Mouse (Mus musculus): ENCODE measurements around the gene 4931428F04Rik. TPM values are rescaled to one million over a fixed set of nuclear protein-coding genes. Genes with fewer than 3 reads are reported as not detected.
A peak's percentile ranks its signal among the peaks of the same experiment; 100 is the strongest.
"Not testable (repeated sequence)": the region's sequence is repeated elsewhere in the genome, so short reads cannot be mapped to it uniquely, and the experiment has no call there.

Gene 4931428F04Rik
- total RNA-seq, 1 experiment from 2014 or later: 3.4 TPM

DNA sequence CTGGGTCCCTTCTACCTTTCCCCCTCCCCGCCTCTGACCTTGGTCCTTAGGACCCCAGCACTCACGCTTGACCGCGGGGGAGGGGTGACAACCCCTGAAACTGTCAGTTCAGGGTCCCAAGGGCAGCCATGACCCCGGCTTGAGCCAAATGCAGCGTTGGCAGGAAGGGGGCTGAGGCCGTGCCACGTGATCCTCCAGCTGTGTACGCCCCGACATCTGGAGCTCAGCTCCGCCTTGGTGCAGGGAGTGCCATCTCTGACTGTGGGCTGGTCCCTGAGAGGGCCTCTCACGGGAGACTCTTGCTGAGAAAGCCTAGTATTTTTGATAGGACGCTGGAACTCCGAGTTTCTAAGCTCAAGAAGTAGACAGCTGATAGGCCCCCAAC is 34.7 kb downstream of the 4931428F04Rik start, which contains the start of gene B3gnt9:
Gene B3gnt9, minus strand, starts transcription at position 188 of the 385 bp plus-strand sequence.
- peak; percentile 18 to 29; a peak in 1 of 4 replicates for ATAC-seq (replicated peaks in 1 of 2; ENCODE audit: insufficient read depth in 1 of 2, low FRiP score in 2 of 2, low TSS enrichment in 1 of 2, low read depth in 1 of 2, poor library complexity in 2 of 2, severe bottlenecking in 2 of 2)

DNA sequence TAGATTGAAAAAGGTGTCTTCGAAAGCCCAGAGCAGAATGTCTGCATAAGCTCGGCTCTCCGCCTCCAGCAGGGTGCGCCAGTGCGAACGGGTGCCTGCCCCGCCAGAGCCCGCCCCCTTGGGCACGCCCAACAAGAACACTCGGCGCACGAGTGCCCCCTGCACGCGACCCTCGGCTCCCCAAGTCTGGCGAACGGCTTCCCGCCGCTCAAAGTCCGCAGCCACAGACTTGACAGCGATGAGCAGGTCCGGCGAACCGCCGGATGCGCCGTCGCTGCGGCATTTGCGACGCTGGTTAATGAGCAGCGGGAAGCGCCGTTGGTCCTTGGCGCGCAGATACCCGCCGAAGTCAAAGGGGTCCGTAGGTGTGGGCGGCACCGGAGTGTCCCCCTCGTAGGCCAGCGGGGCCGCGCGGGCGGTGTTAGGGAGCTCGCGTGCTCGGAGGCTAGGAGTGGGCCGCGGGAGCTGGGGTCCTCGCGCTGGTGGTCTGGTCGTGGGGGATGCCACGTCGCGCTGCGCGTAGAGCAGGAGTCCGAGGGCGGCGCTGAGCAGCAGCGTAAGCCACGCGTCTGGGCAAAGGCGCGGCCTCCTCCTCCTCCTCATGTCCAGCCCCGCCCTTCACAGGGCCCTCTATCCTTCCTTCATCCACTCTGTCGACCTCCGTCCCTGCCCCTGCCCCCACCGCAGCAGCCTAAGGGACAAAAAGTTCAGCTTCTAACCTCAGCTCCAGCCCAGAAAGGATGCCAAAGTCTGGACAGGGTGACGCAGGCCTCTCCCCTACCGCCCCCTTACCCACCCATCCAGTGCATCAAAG is 35.3 kb downstream of the 4931428F04Rik start:
- peak; percentile 81 to 88 for ATAC-seq (replicated peaks in 1 of 2; ENCODE audit: insufficient read depth in 1 of 2, low FRiP score in 2 of 2, low TSS enrichment in 1 of 2, low read depth in 1 of 2, poor library complexity in 2 of 2, severe bottlenecking in 2 of 2)

DNA sequence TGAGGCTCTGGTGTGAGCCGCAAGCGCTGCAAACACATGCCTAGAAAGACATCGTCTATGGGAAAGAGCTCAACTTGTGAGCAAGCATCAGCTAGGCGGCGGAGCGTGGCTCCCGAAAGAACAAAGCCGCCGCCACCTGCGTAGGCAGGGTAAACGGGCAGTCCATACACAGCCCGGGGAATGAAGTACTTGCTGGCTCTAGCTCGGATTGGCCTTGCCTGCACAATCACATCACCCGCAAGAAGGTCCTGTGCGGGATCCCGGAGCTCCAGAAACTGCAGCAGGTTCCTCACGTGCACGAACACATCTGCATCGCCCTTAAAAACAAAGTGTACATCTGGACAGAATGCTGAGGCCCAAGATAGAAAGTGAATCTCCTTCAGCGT is 35.9 kb downstream of the 4931428F04Rik start:
- no peak for ATAC-seq (replicated peaks in 1 of 2; ENCODE audit: insufficient read depth in 1 of 2, low FRiP score in 2 of 2, low TSS enrichment in 1 of 2, low read depth in 1 of 2, poor library complexity in 2 of 2, severe bottlenecking in 2 of 2)

DNA sequence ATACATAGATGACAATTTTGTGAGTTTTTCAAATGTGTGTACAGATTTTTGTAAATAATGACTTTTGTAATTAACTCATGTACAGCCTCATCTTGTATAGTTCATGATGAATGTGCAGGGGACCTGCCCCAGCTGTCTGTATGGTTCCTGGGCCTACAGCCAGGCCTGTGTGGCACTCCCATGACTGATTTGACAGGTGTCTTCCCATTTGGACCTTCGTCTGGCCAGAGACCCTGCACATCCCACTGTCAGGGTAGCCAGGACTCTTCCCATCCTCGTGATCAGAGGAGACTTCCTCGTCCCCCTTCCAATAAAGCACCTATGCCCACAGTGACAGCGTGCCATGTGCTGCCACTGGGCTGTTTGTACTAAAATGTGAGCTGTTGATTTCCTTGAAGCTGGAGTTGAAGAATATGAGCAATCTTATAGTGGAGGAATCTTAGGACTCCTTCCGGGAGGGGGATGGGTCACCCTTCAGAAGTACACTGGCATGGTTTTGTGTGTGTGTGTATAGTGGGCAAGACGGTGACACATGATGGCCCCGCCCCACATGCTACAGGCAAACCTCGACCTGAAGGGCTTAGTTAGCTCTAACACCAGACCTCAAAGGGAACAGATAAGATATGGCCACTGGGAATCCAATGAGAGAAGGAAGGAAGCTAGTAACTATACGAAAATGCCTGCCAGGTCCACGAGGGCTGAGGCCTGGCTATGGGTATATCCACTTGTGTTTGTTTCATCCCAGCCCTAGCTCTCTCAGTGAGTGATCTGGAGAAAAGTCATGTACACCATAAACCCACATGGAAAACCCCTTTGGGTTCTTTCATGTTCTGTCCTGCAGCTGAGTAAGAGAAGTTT is 36.8 kb downstream of the 4931428F04Rik start:
- no peak for ATAC-seq (replicated peaks in 1 of 2; ENCODE audit: insufficient read depth in 1 of 2, low FRiP score in 2 of 2, low TSS enrichment in 1 of 2, low read depth in 1 of 2, poor library complexity in 2 of 2, severe bottlenecking in 2 of 2)

DNA sequence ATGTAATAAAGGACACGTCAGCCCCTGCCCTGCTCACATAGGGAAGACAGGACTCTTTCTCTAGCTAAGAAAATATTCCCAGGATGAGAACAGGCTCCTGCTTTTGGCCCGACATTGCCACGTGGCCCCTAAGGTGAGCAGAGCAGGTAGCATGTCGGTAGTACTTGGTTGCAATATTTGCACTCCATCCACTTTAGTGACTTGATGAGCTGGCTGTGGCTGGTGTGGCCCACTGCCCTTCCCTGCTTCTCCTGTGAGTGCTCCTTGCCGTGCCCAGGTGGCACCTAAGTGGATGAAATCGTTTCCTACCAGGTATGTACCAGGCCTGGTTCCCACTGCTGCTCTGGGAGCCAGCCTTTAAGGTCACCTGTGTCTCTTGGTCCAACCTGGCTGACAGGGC is 37.7 kb downstream of the 4931428F04Rik start:
- ATAC-seq (replicated peaks in 1 of 2; ENCODE audit: insufficient read depth in 1 of 2, low FRiP score in 2 of 2, low TSS enrichment in 1 of 2, low read depth in 1 of 2, poor library complexity in 2 of 2, severe bottlenecking in 2 of 2): no peak

DNA sequence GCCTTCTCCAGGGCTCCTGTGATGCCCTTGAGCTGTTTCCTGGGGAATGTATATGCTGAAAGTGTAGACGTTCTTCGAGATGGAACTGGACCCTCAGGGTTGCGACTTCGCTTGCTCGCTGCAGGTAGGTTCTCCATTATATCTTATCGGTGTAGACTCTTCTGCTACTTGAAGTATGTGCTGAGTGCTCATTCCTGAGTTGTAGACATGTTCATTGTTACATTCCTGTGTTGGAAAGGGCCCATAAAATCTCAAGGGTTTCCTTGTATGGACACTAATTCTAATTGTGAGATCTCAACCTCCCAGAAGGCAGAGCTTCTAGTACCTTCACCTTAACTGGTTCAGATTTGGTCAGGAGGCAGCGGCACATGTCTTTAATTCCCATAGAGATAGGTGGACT is 48.6 kb downstream of the 4931428F04Rik start:
- ATAC-seq (replicated peaks in 1 of 2; ENCODE audit: insufficient read depth in 1 of 2, low FRiP score in 2 of 2, low TSS enrichment in 1 of 2, low read depth in 1 of 2, poor library complexity in 2 of 2, severe bottlenecking in 2 of 2): no peak

DNA sequence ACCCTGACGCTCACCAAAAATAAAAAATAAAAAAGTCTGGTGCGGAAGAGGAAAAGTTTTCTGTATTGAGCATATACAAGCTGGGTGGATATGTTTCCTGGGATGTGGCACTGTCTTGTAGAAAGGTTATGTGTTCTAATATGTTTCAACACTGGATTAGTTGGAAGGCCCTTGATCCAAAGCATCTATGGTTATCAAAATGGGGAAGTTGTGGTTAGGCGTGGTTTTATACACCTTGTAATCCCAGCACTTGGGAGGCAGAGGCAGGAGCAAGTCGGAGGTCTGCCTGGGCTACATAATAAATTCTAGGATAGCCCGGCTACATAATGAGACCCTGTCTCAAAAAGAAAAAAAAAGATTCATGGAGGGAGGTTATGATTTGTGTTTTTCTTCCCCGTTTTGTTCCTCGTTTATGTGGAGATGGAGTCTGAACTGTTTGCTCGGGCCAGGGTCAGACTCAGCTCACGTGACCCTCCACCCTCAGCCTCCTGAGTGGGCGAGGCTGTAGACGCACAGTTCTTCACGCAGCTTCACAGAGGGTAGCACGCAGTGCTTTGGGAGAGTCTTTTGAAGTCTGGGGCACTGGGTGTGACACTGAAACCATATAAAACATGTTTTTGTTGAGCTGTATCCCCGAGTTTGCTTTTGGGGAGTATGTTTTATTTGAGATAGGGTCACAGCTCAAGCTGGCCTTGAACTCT is 52.1 kb downstream of the 4931428F04Rik start:
- peak in 1 of 2 experiments; percentile 60; a peak in 1 of 4 replicates for ATAC-seq (replicated peaks in 1 of 2; ENCODE audit: insufficient read depth in 1 of 2, low FRiP score in 2 of 2, low TSS enrichment in 1 of 2, low read depth in 1 of 2, poor library complexity in 2 of 2, severe bottlenecking in 2 of 2)

DNA sequence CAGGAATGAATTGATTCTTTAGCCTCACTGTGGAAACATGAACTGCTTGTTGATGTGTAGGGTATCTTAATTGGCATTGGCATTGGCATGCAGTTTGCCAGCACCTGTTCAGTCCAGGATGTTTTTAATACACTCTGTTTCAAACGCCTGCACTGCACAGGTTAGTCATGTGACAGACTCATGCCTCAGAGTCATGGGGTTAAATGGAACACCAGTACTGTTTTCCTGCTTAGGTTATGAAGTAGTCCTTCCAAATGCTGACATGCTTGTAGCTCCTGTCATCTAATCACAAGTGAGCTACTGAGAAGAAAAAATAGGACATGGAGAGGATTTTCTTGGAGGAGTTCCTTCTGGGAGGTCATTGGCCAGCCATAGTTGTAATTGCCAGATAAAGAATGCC is 54.5 kb downstream of the 4931428F04Rik start:
- no peak for ATAC-seq (replicated peaks in 1 of 2; ENCODE audit: insufficient read depth in 1 of 2, low FRiP score in 2 of 2, low TSS enrichment in 1 of 2, low read depth in 1 of 2, poor library complexity in 2 of 2, severe bottlenecking in 2 of 2)

DNA sequence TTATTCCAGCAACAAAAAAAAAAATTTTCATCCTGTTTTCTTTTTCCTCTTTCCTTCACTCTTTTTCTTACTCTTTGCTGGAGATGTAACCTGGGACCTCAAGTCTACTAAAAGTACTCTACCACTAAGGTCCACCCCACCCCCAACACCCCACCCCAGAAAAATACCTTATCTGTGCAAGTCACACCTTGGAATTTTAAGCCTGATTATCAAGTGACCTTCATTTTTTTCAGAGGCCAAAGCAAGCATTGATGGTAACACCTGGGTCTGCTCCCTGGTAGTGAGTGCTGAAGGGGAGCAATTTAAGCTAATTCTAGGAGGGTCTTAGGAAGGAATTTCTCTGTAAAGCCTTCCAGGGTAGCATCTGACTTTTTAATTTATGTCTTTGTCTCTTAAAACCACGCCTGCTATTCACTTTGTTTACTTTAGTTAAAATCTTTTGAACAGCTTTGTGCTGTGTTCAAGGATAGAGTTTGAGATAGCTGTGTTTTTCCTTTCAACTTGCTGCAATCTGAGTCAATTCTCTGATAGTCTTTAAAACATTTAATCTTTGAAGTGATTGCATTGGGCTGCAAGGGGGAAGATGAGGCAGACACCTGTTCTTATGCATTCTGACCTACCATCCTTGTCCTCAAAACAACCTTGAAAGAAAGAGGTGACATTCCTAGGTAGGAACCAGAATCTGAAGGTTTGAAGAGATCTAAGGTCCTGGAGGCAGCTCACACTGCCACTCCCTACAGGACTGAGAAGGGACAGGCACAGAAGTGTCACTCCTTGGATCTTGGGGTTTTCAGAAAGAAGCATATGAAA is 56.3 kb downstream of the 4931428F04Rik start:
- ATAC-seq (replicated peaks in 1 of 2; ENCODE audit: insufficient read depth in 1 of 2, low FRiP score in 2 of 2, low TSS enrichment in 1 of 2, low read depth in 1 of 2, poor library complexity in 2 of 2, severe bottlenecking in 2 of 2): no peak

DNA sequence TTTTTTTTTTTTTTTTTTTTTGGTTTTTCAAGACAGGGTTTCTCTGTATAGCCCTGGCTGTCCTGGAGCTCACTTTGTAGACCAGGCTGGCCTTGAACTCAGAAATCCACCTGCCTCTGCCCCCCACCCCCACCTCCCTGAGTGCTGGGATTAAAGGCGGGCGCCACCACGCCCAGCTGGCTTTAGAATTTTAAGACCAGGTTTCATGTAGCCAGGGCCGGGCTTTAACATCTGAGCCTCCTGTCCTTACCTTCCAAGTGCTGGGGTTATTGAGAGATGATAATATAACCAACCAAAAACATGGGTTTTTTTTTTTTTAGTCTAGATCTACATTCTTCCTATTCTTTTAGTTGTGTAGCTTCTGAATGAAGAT is 57.4 kb downstream of the 4931428F04Rik start:
- ATAC-seq (replicated peaks in 1 of 2; ENCODE audit: insufficient read depth in 1 of 2, low FRiP score in 2 of 2, low TSS enrichment in 1 of 2, low read depth in 1 of 2, poor library complexity in 2 of 2, severe bottlenecking in 2 of 2): not testable (repeated sequence)

DNA sequence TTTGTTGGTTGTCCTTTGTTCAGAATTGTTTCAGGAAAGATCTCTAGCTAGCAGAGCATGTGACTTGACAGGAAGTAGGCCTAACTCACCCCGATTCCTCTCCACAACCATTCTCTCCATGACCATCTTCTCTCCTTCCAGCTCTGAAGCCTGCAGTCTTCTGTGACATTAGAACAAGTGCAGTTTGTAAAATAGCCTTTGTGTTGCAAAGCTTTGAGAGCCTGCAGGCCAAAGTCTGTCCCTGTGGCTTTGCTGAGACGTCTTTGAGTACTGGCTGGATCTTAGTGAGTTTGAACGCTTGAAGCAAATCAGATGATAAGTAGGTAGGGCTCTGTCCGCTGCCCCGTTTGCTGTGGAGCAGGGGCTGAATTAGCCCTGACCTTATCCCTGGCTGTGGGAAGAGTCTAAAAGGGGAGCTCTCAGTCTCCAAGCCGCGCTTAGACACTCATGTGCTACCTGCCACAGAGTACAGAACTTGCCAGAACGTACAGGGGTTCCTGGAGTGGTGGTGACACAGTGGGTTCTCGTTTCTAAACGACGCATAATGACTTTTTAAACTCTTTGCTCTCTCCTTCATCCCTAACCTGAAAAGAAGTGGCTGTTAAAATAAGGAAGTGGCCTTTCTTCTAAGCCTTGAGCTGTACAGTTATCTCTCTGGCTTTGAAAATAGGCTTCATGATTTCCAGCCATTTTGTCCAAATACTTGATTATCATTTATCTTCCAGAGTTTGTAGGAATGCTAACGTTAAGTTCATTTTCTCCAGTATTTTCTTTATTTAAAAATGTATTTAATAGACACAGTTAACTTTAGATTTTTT is 58.0 kb downstream of the 4931428F04Rik start:
- ATAC-seq (replicated peaks in 1 of 2; ENCODE audit: insufficient read depth in 1 of 2, low FRiP score in 2 of 2, low TSS enrichment in 1 of 2, low read depth in 1 of 2, poor library complexity in 2 of 2, severe bottlenecking in 2 of 2): 0 out of 4 replicates have a peak, but pooled peaks of 1 of the 2 experiments have one; percentile 17

Other genes with a start within 250 kb of the 4931428F04Rik start
- not detected in 2 replicates for gene Ces3a, start 241.3 kb downstream of the 4931428F04Rik start, total RNA-seq (2017)
- not detected in 2 replicates for gene Ces3b, start 206.1 kb downstream of the 4931428F04Rik start, total RNA-seq (2017)
- gene Ces4a, start 158.1 kb downstream of the 4931428F04Rik start, total RNA-seq (2017): not detected in 2 replicates
- 204 and 237 TPM in 2 replicates for gene Cbfb, start 119.2 kb downstream of the 4931428F04Rik start, total RNA-seq (2017)
- 15.1 and 15.7 TPM in 2 replicates for gene D230025D16Rik, start 64.7 kb downstream of the 4931428F04Rik start, total RNA-seq (2017)
- gene B3gnt9, start 34.7 kb downstream of the 4931428F04Rik start, total RNA-seq (2017): 0.50 TPM in 1 of 2 replicates, not detected in the other
- 17.6 and 20.2 TPM in 2 replicates for gene Tradd, start 25.3 kb downstream of the 4931428F04Rik start, total RNA-seq (2017)
- gene Fbxl8, start 25.2 kb downstream of the 4931428F04Rik start, total RNA-seq (2017): 4.1 and 4.9 TPM in 2 replicates
- gene Hsf4, start 20.1 kb downstream of the 4931428F04Rik start, total RNA-seq (2017): 0.19 TPM in 1 of 2 replicates, not detected in the other
- gene Nol3, start 13.7 kb downstream of the 4931428F04Rik start, total RNA-seq (2017): 0.30 and 0.31 TPM in 2 replicates
- gene Exoc3l, start 6.2 kb upstream of the 4931428F04Rik start, total RNA-seq (2017): 1.2 and 4.0 TPM in 2 replicates
- gene E2f4, start 7.8 kb upstream of the 4931428F04Rik start, total RNA-seq (2017): 34.3 and 55.3 TPM in 2 replicates
- gene Elmo3, start 15.7 kb upstream of the 4931428F04Rik start, total RNA-seq (2017): 3.5 and 4.6 TPM in 2 replicates
- gene Lrrc29, start 36.4 kb upstream of the 4931428F04Rik start, total RNA-seq (2017): 0.65 and 2.6 TPM in 2 replicates
- 28.1 and 63.6 TPM in 2 replicates for gene Tmem208, start 36.5 kb upstream of the 4931428F04Rik start, total RNA-seq (2017)
- 5.1 and 6.4 TPM in 2 replicates for gene Fhod1, start 58.1 kb upstream of the 4931428F04Rik start, total RNA-seq (2017)
- 0.35 and 1.4 TPM in 2 replicates for gene Slc9a5, start 59.0 kb upstream of the 4931428F04Rik start, total RNA-seq (2017)
- 0.31 TPM in 1 of 2 replicates, not detected in the other for gene Plekhg4, start 83.4 kb upstream of the 4931428F04Rik start, total RNA-seq (2017)
- not detected in 2 replicates for gene Kctd19, start 123.6 kb upstream of the 4931428F04Rik start, total RNA-seq (2017)
- 0.20 and 2.1 TPM in 2 replicates for gene Lrrc36, start 123.7 kb upstream of the 4931428F04Rik start, total RNA-seq (2017)
- 3.2 TPM in 1 of 2 replicates, not detected in the other for gene Tppp3, start 181.7 kb upstream of the 4931428F04Rik start, total RNA-seq (2017)
- gene Zdhhc1, start 207.0 kb upstream of the 4931428F04Rik start, total RNA-seq (2017): 7.3 and 11.2 TPM in 2 replicates
- gene Hsd11b2, start 228.9 kb upstream of the 4931428F04Rik start, total RNA-seq (2017): not detected in 2 replicates

All from hematopoietic stem cell, adult 5-6 weeks (primary cell).